Mouse (Mus musculus): ENCODE measurements around the gene Gp1bb.

Gp1bb gene

GRCm38 (mm10) chr16:18628206-18628947, 6.2 kb upstream of the Gp1bb start:
- DNase-seq (ENCODE audit: low read depth), result peak; percentile 7

DNA sequence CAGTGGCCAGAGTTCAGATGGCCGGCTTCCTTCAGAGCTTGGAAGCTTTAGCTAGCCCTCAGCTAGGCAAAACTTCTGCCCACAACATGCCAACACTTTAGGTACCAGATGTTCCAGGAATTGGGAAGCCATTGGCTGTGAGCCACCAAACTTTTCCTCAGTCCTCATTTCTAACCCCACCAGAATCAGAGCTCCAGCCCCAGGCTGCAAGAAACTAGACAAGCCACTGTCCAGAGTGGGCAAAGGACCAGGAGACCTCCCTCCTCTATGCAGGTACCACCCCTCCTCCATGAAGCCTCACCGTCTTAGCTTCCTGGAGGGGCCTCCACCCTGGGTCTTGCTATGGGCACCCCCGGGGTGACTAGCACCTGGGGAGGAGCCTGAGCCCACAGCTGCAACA, 5.0 kb upstream of the Gp1bb start:
- no peak for DNase-seq (ENCODE audit: low read depth)

DNA sequence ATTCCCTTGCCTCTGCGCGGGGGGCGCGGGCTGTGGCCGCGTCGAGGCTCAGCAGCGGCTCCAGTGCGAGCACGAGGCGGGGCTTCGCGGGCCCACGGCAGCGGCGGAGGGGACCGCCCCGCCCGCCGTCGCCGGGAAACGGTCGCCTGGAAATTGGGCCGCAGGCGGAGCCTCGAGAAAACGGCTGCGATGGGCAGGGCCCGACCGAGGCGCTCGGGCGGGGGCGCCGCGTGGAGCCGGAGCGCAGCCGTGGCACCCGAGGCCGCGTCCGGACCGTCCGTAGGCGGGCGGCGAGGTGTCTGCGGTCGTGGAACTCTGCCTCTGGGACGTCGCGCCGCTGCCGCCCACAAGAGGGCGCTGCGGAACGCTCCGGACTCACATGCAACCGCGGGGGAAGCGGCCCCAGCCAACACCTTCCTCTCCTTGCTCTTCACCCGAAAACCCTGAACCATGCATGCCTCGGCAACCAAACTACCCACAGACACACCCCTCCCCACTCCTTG, 4.2 kb upstream of the Gp1bb start, which contains the start of gene Gm49601:
TSS of gene Gm49601 (minus strand) at position 52 of the 503 bp plus-strand sequence.
- peak; percentile 88 for DNase-seq (ENCODE audit: low read depth)

DNA sequence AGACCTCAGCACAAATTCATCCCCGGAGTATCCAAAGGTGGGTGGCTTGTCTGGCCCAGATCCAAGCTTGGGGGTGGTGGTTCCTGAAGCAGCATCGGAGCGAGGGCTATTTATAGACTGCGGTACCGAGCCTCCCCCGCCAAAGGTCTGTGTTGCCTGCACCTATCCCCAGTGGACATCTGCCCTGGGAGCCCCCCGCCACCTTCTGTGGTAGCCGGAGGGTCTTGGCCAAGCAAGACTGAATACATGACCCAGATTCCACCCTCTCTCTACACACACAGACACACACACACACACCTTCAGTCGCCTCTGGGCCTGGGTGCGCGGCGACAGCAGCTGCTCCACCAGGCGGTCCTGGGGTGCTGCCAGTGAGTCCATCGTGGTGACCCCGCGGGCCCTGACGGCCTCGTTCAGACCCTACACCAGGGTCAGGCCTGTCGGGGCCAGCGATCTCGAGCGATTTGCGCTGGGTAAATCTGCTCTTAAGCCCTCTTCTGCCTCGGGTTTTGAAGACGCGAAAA, 3.6 kb upstream of the Gp1bb start:
- no peak for DNase-seq (ENCODE audit: low read depth)

GRCm38 (mm10) chr16:18625097-18625496, 2.9 kb upstream of the Gp1bb start:
- no peak for DNase-seq (ENCODE audit: low read depth)

- DNase-seq (ENCODE audit: low read depth), result no peak
Measured at GRCm38 (mm10) chr16:18624641-18625040, 2.4 kb upstream of the Gp1bb start.

DNA sequence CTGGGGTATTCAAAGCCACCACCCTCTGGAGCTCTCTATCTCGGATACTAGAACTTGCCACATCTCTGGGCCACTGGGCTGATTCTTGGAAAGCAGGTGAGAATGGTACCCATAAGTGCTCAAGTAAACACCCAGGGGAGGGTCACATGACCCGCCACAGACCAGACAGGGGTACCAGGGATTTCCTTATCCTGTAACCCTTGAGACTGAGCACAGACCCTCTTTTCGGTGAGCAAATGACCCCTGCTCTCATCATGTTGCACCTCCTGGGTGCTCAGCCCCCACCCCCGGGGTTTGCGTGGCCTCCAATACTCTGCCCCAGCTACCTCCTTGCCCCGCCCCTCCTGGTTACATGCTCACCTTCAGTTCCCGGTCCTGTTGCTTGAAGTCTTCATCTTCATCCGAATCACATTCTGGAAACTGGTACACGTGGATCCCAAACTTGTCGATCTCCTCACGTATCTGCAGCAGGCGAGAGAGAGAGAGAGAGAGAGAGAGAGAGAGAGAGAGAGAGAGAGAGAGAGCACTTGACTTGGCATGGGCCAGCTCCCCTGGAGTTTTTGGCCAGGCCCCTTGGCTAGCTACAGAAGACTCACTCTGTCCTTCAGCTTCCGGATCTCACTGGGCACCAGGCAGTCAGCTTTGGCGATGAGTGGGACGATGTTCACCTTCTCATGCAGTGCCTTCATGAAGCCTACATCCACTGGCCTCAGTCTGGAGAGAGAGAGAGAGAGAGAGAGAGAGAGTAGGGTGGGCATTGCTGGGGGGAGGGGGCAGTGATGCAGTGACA, 1.7 kb upstream of the Gp1bb start:
- DNase-seq (ENCODE audit: low read depth), result no peak

GRCm38 (mm10) chr16:18622916-18623750, 930 bp upstream of the Gp1bb start:
- DNase-seq (ENCODE audit: low read depth), result no peak

DNA sequence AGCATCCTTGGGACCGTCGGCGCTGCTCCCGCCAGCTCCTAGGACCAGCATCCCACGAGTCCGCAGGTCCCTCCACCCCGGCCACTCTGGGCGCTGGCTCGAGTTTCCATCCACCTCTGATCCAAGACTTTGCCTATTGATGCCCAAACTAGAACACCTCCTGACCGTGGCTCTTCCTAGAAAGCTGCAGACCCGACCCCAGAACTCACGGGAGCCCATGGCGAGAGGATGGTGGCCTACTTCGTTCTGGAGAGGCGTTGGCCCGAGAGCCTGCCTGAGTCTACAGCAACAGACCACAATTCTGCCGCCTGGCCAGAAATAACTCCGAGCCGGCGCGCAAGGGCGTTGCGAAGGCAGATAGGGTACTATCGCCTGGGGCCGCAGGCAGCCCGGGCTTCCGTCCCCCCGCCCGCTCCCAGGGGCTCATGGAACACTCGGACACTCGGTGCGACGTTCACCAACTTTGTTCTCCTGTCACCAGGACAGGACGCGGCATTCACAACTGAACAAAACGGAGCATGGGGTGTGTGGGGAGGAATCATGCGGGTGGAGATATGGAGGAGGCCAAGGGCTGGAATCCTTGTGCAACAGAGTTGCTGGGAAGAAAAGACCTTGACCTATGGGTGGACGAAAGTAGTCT, 721 bp downstream of the Gp1bb start:
- no peak for DNase-seq (ENCODE audit: low read depth)

DNA sequence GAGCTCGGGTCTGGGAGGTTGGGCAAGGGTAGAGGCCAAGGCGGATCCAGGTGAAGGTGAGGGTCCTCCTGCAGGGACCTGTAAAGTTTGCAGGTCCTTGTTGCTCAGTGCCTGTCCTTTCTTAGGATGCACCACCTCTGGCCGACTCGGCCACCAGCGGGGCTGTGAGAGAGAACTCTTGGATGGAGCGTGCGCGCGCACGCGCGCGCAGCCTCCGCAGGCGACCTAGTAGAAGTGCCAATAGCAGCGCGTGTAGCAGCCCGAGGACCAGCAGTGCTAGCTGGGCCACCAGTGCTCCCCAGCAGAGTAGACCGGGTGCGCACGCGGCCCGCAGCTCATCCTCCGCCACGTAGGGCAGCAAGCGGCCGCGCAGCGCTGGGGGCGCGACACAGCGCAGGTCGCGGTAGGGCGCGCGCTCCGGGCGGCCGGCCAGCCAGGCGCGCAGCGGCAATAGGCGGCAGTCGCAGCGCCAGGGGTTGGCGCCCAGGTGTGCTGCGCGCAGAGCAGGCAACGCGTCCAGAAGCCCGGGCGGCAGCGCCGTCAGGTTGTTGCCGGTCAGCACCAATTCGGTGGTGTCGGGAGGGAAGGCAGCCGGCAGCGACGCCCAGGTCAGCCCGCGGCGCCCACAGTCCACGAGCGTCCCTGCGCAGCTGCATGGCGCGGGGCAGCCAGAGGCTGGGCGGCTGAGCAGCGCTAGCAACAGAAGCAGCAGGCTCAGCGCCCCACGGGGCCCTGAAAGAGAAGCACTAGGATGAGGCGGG, 1.4 kb downstream of the Gp1bb start:
- no peak for DNase-seq (ENCODE audit: low read depth)

GRCm38 (mm10) chr16:18620201-18620600, 2.0 kb downstream of the Gp1bb start:
- no peak for DNase-seq (ENCODE audit: low read depth)

GRCm38 (mm10) chr16:18619110-18619509, 3.1 kb downstream of the Gp1bb start:
- DNase-seq (ENCODE audit: low read depth), result no peak

DNA sequence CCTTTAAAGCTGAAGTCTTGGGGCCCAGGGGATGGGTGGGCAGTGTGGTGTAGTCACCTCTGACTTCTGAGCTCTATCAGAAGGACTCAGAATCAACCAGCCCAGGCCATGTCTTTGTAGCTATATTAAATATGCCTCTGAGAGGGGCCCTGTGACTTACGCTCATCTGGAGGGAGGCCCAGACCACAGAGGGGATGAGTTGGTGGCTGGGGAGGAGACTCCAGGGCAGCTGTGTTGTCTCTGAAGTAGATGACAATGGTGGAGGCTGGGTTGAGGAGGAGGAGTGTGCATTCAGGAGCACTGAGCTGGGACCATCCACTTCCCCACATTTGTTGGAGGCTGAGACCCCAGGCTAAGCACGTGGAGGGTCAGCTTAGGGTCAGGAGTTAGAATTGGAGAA, 3.9 kb downstream of the Gp1bb start:
- DNase-seq (ENCODE audit: low read depth), result no peak

DNA sequence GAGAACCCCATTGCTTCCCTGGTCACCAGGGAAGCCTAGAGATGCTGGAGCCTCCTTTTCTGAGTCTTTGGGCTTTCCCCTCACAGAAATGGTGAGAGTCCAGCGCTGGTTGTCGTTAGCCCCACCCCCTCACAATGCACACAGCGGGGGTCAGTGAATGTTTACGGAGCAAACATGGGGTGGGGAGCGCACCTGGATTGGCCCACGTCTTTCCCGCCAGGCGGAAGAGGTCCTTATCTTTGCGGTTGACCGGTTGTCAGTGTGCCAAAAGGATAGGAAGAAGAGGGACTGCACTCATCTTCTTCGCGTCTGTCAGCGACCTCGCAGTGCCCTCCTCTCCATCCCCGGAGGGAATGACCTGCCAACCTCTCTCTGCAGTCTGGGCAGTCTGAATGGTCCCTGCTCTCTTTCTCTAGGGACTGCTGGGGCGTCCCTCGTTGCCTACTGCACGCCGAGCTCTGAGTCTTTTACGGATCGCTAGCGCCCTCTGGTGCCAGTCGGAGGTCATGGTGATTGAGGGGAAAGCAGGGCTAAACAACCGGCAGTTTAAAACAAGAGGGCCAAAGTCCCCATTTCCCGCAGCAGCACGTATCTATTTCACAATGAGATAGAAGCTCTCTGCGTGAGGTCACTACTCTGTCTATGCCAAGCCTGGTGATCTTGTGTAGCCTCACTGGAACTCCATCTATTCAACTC, 4.7 kb downstream of the Gp1bb start:
- peak; percentile 91 for DNase-seq (ENCODE audit: low read depth)

- no peak for DNase-seq (ENCODE audit: low read depth)
Measured at GRCm38 (mm10) chr16:18613301-18613700, 8.9 kb downstream of the Gp1bb start.

GRCm38 (mm10) chr16:18611752-18612151, 10.5 kb downstream of the Gp1bb start:
- no peak for DNase-seq (ENCODE audit: low read depth)

DNA sequence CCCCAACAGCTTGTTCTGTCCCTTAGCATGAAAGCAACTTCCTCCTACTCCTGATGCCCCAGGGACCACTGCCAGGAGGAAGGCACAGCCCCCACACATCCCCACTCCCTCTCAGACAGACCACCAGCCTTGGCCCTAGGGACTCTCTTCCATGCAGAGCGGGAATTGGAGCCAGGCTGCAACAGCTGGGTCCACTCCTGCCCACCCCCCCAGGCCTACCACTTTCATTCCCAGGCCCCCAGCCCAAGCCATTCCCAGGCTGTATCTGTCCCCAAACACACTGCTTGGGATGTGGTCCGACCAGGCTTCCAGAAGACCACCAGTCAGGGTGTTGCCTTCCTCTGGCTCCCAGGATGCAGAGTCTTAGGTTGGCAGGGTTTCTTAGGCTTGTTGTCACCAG, 13.1 kb downstream of the Gp1bb start:
- DNase-seq (ENCODE audit: low read depth), result no peak

- no peak for DNase-seq (ENCODE audit: low read depth)
Measured at GRCm38 (mm10) chr16:18608226-18608625, 14.0 kb downstream of the Gp1bb start.

DNA sequence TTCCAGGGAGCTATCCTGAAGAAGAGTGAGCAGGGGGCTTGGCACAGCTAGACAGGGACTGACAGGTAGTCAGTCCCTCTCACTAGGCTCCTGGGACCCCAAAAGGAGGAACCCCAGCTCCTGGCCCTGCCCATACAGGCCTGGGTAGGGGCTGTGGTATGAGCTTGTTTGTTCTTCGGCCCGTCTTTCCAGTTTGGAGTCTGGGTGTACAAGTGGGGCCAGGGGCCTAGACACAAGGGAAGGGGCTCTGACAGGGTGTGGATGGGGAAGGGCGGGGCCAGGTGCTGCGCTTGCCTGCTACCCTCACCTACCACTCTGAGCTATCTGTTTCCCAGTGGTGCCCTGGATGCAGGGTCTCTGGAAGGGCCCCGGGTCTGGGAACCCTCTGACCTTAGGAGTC, 16.5 kb downstream of the Gp1bb start:
- no peak for DNase-seq (ENCODE audit: low read depth)

DNA sequence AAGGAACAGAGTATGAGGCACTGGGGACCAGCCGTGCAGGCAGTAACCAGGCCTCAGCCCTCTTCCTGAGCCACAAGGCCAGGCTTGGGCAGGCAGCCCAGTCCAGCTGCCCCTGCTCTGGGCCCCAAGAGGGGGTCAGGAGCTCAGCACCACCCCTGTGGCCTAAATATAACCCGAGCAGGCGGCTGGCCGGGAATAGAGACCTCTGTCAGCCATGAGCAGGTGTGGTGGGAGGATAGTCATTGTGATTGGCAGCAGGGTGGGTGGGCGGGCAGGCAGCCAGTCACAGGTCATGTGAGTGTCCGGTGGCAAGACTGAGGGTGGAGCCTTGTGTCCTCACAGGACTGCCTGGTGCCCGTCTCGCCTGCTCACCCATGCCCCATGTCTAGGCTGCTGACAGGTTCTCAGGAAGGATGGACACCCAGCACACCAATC, 17.9 kb downstream of the Gp1bb start:
- no peak for DNase-seq (ENCODE audit: low read depth)

All from induced T-regulatory cell, adult 2 months (primary cell).